Mouse (Mus musculus) embryonic facial prominence, embryonic 10.5 days (tissue): Measurements from ENCODE around the gene Dtnb. TPM values are rescaled to one million over a fixed set of nuclear protein-coding genes. Genes with fewer than 3 reads are reported as not detected.
A peak's percentile ranks its signal among the peaks of the same experiment; 100 is the strongest.

Source experiments
- DNase-seq: peaks from one replicate; pipeline ENCODE4 v3.0.0-alpha.2; 2017; ENCODE audit warnings: low spot score
- H3K27ac ChIP-seq: fragments of 300-500 bp; sonication (generic); replicated peaks from 2 replicates; pipeline ENCODE4 v1.5.1; 2016; ENCODE audit warnings: mild to moderate bottlenecking
- H3K27me3 ChIP-seq: fragments of 300-500 bp; sonication (generic); replicated peaks from 2 replicates; pipeline ENCODE4 v1.6.1; 2016; ENCODE audit warnings: low read depth, mild to moderate bottlenecking; ENCODE audit not compliant: poor library complexity, severe bottlenecking
- H3K36me3 ChIP-seq: fragments of 300-500 bp; sonication (generic); replicated peaks from 2 replicates; pipeline ENCODE4 v1.6.1; 2016; ENCODE audit warnings: mild to moderate bottlenecking, moderate library complexity
- H3K4me1 ChIP-seq: fragments of 300-500 bp; sonication (generic); 2 replicates; pipeline ENCODE4 v1.6.1; 2016
- H3K4me3 ChIP-seq: fragments of 300-500 bp; sonication (generic); 2 replicates; pipeline ENCODE4 v1.5.1; 2016; ENCODE audit warnings: mild to moderate bottlenecking, moderate library complexity
- H3K9me3 ChIP-seq: fragments of 300-500 bp; sonication (generic); 2 replicates; pipeline ENCODE4 v1.6.1; 2016; ENCODE audit warnings: mild to moderate bottlenecking
- WGBS: fragments of 180-500 bp; shearing (Covaris S2); methylation state at CpG from one replicate; pipeline ENCODE4 v1.1.7; 2016; 5-methylcytosine and 5-hydroxymethylcytosine counted together
- polyA plus RNA-seq: library from polyadenylated mRNA; unstranded; fragments of >200 nt; fragmentation: Nextera tagmentation; extraction: Ambion mirVana; gene quantifications from 2 replicates; pipeline ENCODE4 v1.2.1, GENCODE M21; 2016

Dtnb gene
- polyA plus RNA-seq, 1 experiment from 2014 or later, result 43.2 TPM

DNA sequence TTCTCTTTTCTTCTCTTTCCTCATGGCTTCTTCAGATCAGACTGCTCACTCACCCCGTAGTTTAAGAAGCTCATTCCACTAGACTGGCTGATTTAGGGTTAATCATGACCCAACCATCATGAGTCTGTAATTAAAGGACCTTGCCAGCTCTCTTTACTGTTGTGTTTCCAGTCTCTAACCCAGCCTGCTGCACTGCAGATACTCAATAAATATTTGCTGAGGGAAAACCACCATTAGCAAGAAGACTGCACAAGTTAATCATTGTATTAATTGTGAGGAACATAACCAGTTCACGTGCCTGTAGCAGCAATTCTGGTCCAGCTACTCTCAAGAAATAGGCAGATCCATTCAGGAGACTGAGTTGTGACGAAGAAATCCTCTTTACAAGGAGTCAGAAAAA, 185.9 kb downstream of the Dtnb start:
- no peak for DNase-seq
- H3K36me3 ChIP-seq, result peaks cover 4% of the 10 kb centered on the region; the same call in 1 of the 2 replicates
- no peak overlapping the region for H3K27ac ChIP-seq
- H3K4me3 ChIP-seq, result no peak overlapping the region
- H3K4me1 ChIP-seq, result no peaks in the 10 kb centered on the region
- WGBS, result 85% methylated on average over 3 of the region's 3 CpGs
- H3K27me3 ChIP-seq, result no peaks in the 10 kb centered on the region
- H3K9me3 ChIP-seq, result no peaks in the 10 kb centered on the region

- Histone ChIP-seq H3K4me1 (no peaks in the 10 kb centered on the region), H3K27me3 (no peaks in the 10 kb centered on the region), H3K27ac (no peak overlapping the region), H3K36me3 (no peaks in the 10 kb centered on the region), H3K9me3 (no peaks in the 10 kb centered on the region), H3K4me3 (no peak overlapping the region)
- 57% methylated on average over 4 of the region's 4 CpGs for WGBS
- DNase-seq, result peak; percentile 32
These were observed 187.2 kb downstream of the Dtnb start for GRCm38 (mm10) chr12:3759419-3759818.

GRCm38 (mm10) chr12:3760876-3761590, 188.9 kb downstream of the Dtnb start:
- Histone ChIP-seq H3K27me3 (no peaks in the 10 kb centered on the region), H3K36me3 (no peaks in the 10 kb centered on the region), H3K4me1 (no peaks in the 10 kb centered on the region), H3K4me3 (no peak overlapping the region), H3K9me3 (no peaks in the 10 kb centered on the region), H3K27ac (no peak overlapping the region)
- DNase-seq, result no peak
- WGBS, result 80% methylated on average over 4 of the region's 4 CpGs

DNA sequence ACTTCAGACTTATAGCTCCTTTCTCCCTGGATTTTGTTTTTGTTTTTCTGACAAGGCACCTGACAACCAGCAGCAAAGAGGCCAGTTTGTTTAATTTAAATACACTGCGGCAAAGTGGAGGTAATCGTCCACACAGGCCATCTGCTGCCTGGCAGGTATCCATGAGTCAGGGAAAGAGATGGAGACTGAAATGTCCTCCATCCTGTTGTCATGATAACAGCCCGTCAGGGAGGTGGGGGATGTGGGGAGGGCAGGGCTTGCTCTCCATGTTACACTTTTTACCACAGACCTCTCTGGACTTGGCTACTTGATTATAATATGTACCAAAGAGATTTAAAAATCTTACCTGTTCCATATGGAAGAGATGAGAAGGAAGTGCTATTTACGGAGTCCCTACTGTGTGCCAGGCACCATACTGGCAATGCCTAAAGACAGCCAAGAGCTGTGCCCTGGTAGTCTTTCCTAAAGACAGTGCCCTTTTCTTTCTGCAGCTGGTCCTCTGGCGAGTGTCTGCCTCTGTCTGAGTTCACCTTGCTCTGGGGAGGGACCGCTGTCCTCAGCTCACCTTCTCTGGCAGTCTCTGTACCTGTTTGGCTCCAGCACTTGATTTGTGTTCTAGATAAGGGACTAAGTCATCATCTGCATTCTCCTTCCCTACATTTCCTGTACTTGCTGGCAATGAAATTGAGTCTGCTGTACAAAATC, 189.6 kb downstream of the Dtnb start:
- H3K9me3 ChIP-seq, result no peaks in the 10 kb centered on the region
- WGBS, result 83% methylated on average over 6 of the region's 6 CpGs
- no peak for DNase-seq
- H3K36me3 ChIP-seq, result no peaks in the 10 kb centered on the region
- no peaks in the 10 kb centered on the region for H3K4me1 ChIP-seq
- no peak overlapping the region for H3K27ac ChIP-seq
- H3K4me3 ChIP-seq, result no peak overlapping the region
- H3K27me3 ChIP-seq, result no peaks in the 10 kb centered on the region

GRCm38 (mm10) chr12:3764191-3764804, 192.1 kb downstream of the Dtnb start:
- WGBS, result 86% methylated on average over 3 of the region's 3 CpGs

DNA sequence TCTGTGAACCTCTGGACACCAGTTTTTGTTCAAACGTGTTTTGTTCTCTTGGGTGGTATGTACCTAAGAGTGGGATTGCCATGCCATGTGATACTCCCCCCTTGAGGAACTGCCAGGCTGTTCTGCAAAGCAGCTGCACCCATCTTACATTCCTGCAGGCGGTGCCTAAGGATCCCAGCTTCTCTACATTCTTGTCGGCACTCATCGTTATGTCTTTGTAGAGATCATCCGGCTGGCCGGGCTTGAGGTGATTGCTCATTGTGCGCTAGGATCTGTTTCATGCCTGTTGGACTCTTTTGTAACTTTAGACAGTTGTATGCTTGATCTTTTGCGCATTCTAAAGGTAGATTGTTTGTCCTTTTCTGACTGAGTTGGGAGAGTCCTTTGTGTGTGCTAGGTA, 195.2 kb downstream of the Dtnb start:
- no peaks in the 10 kb centered on the region for H3K27me3 ChIP-seq
- H3K9me3 ChIP-seq, result no peaks in the 10 kb centered on the region
- no peaks in the 10 kb centered on the region for H3K4me1 ChIP-seq
- H3K27ac ChIP-seq, result no peak overlapping the region
- WGBS, result 74% methylated on average over 8 of the region's 8 CpGs
- H3K36me3 ChIP-seq, result no peaks in the 10 kb centered on the region
- no peak for DNase-seq
- no peak overlapping the region for H3K4me3 ChIP-seq

More at GRCm38 (mm10) chr12:3764191-3764804, 192.1 kb downstream of the Dtnb start:
- H3K4me1 ChIP-seq, result no peaks in the 10 kb centered on the region
- H3K27ac ChIP-seq, result no peak overlapping the region
- no peak for DNase-seq
- no peak overlapping the region for H3K4me3 ChIP-seq
- H3K9me3 ChIP-seq, result no peaks in the 10 kb centered on the region
- no peaks in the 10 kb centered on the region for H3K36me3 ChIP-seq
- H3K27me3 ChIP-seq, result no peaks in the 10 kb centered on the region

DNA sequence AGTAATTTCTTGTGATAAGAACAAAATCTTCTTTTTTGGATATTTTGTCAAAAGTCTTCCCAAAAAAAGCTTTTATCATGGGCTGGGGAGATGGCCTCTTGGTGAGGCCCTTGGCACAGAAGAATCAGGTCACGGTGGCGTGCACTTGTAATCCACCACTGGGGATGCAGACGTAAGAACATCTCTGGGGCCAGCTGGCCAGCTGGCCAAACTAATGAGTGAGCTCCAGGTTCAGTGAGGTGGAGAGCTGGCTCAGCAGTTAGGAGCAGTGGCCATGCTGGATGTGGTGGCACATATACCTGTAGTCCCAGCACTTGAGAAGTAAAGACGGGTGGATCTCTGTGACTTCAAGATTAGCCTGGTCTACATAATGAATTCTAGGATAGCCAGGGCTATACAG, 196.2 kb downstream of the Dtnb start:
- no peaks in the 10 kb centered on the region; the same call in 1 of the 2 replicates for H3K36me3 ChIP-seq
- no peaks in the 10 kb centered on the region for H3K9me3 ChIP-seq
- no peak overlapping the region for H3K4me3 ChIP-seq
- H3K27ac ChIP-seq, result no peak overlapping the region
- 86% methylated on average over 4 of the region's 4 CpGs for WGBS
- no peak for DNase-seq
- no peaks in the 10 kb centered on the region for H3K27me3 ChIP-seq
- H3K4me1 ChIP-seq, result no peaks in the 10 kb centered on the region

DNA sequence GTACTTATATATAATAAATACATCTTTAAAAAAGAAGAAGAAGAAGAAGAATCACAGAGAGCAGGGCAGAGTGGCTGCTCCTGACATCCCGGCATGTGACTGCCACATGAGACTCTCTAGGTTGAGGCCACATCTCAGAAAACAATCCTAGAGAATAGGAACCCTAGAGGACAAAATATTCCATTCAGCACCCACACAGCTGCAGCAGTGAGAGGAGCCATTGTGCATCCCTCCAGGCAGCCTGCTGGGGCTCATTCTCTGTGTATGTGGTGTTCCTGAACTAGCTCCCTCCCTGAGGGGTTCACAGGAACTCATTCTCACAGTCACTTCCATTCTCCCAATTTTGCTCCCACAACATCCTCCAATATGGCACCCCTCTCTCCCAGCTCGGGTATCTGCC, 198.4 kb downstream of the Dtnb start:
- WGBS, result 78% methylated on average over 2 of the region's 2 CpGs

DNA sequence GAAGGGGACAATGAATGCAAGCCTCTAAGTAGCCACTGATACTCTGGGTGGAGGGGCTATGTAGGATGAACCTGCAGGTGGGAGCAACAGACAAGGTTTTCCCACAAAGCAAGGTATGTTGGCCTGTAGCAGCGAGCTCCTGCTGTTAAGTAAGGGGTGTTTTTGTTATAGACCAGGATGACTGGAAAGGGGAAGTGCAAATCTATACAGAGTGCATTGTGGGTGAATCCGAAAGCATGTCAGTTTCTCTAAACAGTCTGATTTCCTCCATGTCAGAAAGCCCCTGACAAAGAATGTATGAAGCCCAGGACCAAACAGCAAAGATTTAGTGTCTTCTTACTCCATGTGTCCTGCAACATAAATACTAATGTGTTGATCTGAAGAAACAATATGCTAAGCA, 198.9 kb downstream of the Dtnb start:
- Histone ChIP-seq H3K27me3 (no peaks in the 10 kb centered on the region), H3K36me3 (peaks cover 8% of the 10 kb centered on the region; the same call in 1 of the 2 replicates), H3K27ac (no peak overlapping the region), H3K9me3 (no peaks in the 10 kb centered on the region), H3K4me3 (no peak overlapping the region), H3K4me1 (no peaks in the 10 kb centered on the region)
- no peak for DNase-seq
- 91% methylated on average over 2 of the region's 2 CpGs for WGBS

More for the DNA sequence above, 198.4 kb downstream of the Dtnb start:
- Histone ChIP-seq H3K9me3 (no peaks in the 10 kb centered on the region), H3K27me3 (no peaks in the 10 kb centered on the region), H3K4me1 (no peaks in the 10 kb centered on the region), H3K36me3 (peaks cover 8% of the 10 kb centered on the region; the same call in 1 of the 2 replicates), H3K27ac (no peak overlapping the region), H3K4me3 (no peak overlapping the region)
- no peak for DNase-seq

GRCm38 (mm10) chr12:3773643-3774042, 201.5 kb downstream of the Dtnb start:
- WGBS, result 84% methylated on average over 3 of the region's 3 CpGs
- no peaks in the 10 kb centered on the region for H3K27me3 ChIP-seq
- peaks cover 8% of the 10 kb centered on the region; the same call in 1 of the 2 replicates for H3K36me3 ChIP-seq
- no peak overlapping the region for H3K4me3 ChIP-seq
- H3K27ac ChIP-seq, result no peak overlapping the region
- no peaks in the 10 kb centered on the region for H3K9me3 ChIP-seq
- no peaks in the 10 kb centered on the region for H3K4me1 ChIP-seq
- no peak for DNase-seq

DNA sequence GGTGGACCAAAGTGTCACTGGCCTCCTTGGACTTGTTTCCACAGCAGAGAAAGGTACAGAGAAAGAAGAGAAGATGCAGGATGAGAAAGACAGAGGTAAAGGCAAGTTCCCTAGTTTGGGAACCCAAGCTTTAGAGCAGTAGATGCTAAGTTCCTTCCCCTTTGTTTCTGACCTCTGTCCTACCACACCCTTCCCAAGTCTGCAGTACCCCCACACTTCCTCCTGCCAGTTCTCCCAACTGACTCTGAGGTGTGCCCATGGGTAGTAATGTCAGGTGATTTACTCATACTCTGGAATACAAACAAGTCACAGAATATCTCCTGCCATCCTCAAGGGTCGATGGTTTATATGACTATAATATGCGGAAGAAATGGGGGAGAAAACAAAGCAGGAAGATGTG, 203.8 kb downstream of the Dtnb start:
- 93% methylated on average over 2 of the region's 2 CpGs for WGBS
- Histone ChIP-seq H3K27ac (no peak overlapping the region), H3K4me3 (no peak overlapping the region), H3K9me3 (no peaks in the 10 kb centered on the region), H3K27me3 (no peaks in the 10 kb centered on the region), H3K36me3 (peaks cover 8% of the 10 kb centered on the region; the same call in 1 of the 2 replicates), H3K4me1 (peaks cover 20% of the 10 kb centered on the region)
- no peak for DNase-seq

DNA sequence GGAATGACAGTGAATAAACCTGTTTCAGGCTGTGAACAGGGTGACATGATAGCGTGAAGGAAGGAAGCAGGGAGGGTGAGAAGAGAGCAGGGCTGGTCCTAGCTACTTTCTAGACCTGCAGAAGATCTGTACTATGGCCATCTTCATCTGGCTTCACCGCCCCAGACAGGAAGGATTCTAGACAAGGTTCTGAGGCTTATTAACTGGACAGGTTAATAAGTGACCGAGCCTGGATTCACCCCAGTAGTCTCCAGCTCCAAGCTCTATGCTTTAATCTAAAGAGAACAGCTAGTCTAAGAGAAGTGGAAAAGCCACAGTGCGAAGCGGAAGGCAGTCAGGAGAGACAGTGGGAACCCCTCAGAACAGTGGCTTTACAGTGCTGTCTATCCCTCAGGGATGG, 205.5 kb downstream of the Dtnb start:
- Histone ChIP-seq H3K27me3 (no peaks in the 10 kb centered on the region), H3K4me1 (peaks cover 36% of the 10 kb centered on the region), H3K36me3 (peaks cover 8% of the 10 kb centered on the region; the same call in 1 of the 2 replicates), H3K27ac (no peak overlapping the region), H3K9me3 (no peaks in the 10 kb centered on the region), H3K4me3 (no peak overlapping the region)
- DNase-seq, result no peak
- WGBS, result 94% methylated on average over 5 of the region's 5 CpGs
